Mouse (Mus musculus): ENCODE results near the gene Slc25a25. TPM values are rescaled to one million over a fixed set of nuclear protein-coding genes. Genes with fewer than 3 reads are reported as not detected.
"Not testable (repeated sequence)": the region's sequence is repeated elsewhere in the genome, so short reads cannot be mapped to it uniquely, and the experiment has no call there.

Slc25a25 gene
- polyA plus RNA-seq, 1 experiment, result 7.3 TPM

GRCm38 (mm10) chr2:32487124-32487623 lies 35.9 kb upstream of the Slc25a25 start:
- Histone ChIP-seq H3K27me3 (replicated peaks) (no peaks in the 10 kb centered on the region), H3K4me1 (peaks cover 25% of the 10 kb centered on the region), H3K4me3 (replicated peaks) (peak overlapping the region; percentile 69), H3K36me3 (replicated peaks; ENCODE audit: low read length) (no peaks in the 10 kb centered on the region), H3K9me3 (peaks cover 2% of the 10 kb centered on the region; the same call in 1 of the 2 replicates)
- TF ChIP-seq GATA1 (IDR thresholded peaks at IDR 0.05; ENCODE audit: borderline replicate concordance, low read length), result no peak
- TF ChIP-seq FLI1 (IDR thresholded peaks at IDR 0.05; ENCODE audit: low read length), result no peak

- Histone ChIP-seq H3K4me1 (peaks cover 25% of the 10 kb centered on the region), H3K4me3 (replicated peaks) (no peak overlapping the region), H3K9me3 (peaks cover 6% of the 10 kb centered on the region; the same call in 1 of the 2 replicates), H3K36me3 (replicated peaks; ENCODE audit: low read length) (no peaks in the 10 kb centered on the region), H3K27me3 (replicated peaks) (no peaks in the 10 kb centered on the region)
- TF ChIP-seq FLI1 (IDR thresholded peaks at IDR 0.05; ENCODE audit: low read length), result no peak
- TF ChIP-seq GATA1 (IDR thresholded peaks at IDR 0.05; ENCODE audit: borderline replicate concordance, low read length), result no peak
These were observed 34.9 kb upstream of the Slc25a25 start for GRCm38 (mm10) chr2:32486155-32486554.

- H3K4me1 ChIP-seq, result peaks cover 25% of the 10 kb centered on the region
- no peaks in the 10 kb centered on the region for H3K27me3 ChIP-seq (replicated peaks)
- no peak for TF ChIP-seq FLI1 (IDR thresholded peaks at IDR 0.05; ENCODE audit: low read length)
- TF ChIP-seq GATA1 (IDR thresholded peaks at IDR 0.05; ENCODE audit: borderline replicate concordance, low read length), result no peak
- H3K4me3 ChIP-seq (replicated peaks), result no peak overlapping the region
- H3K36me3 ChIP-seq (replicated peaks; ENCODE audit: low read length), result no peaks in the 10 kb centered on the region
- H3K9me3 ChIP-seq, result peaks cover 8% of the 10 kb centered on the region; the same call in 1 of the 2 replicates
These were observed 34.5 kb upstream of the Slc25a25 start for GRCm38 (mm10) chr2:32485751-32486150.

GRCm38 (mm10) chr2:32484933-32485332 lies 33.7 kb upstream of the Slc25a25 start:
- Histone ChIP-seq H3K9me3 (peaks cover 15% of the 10 kb centered on the region), H3K36me3 (replicated peaks; ENCODE audit: low read length) (no peaks in the 10 kb centered on the region), H3K4me3 (replicated peaks) (no peak overlapping the region), H3K4me1 (peaks cover 25% of the 10 kb centered on the region), H3K27me3 (replicated peaks) (no peaks in the 10 kb centered on the region)
- TF ChIP-seq GATA1 (IDR thresholded peaks at IDR 0.05; ENCODE audit: borderline replicate concordance, low read length) (no peak), FLI1 (IDR thresholded peaks at IDR 0.05; ENCODE audit: low read length) (no peak)

- no peaks in the 10 kb centered on the region for H3K36me3 ChIP-seq (replicated peaks; ENCODE audit: low read length)
- TF ChIP-seq GATA1 (IDR thresholded peaks at IDR 0.05; ENCODE audit: borderline replicate concordance, low read length) (no peak), FLI1 (IDR thresholded peaks at IDR 0.05; ENCODE audit: low read length) (no peak)
- peaks cover 28% of the 10 kb centered on the region for H3K4me1 ChIP-seq
- H3K4me3 ChIP-seq (replicated peaks), result no peak overlapping the region
- no peaks in the 10 kb centered on the region for H3K27me3 ChIP-seq (replicated peaks)
- H3K9me3 ChIP-seq, result peaks cover 31% of the 10 kb centered on the region
These were observed 32.1 kb upstream of the Slc25a25 start for GRCm38 (mm10) chr2:32483179-32483875.

GRCm38 (mm10) chr2:32482351-32482750 lies 31.1 kb upstream of the Slc25a25 start:
- Histone ChIP-seq H3K36me3 (replicated peaks; ENCODE audit: low read length) (no peaks in the 10 kb centered on the region), H3K27me3 (replicated peaks) (no peaks in the 10 kb centered on the region), H3K4me3 (replicated peaks) (no peak overlapping the region), H3K9me3 (peaks cover 35% of the 10 kb centered on the region), H3K4me1 (peaks cover 25% of the 10 kb centered on the region)
- TF ChIP-seq FLI1 (IDR thresholded peaks at IDR 0.05; ENCODE audit: low read length) (no peak), GATA1 (IDR thresholded peaks at IDR 0.05; ENCODE audit: borderline replicate concordance, low read length) (no peak)

GRCm38 (mm10) chr2:32475361-32475760 lies 24.1 kb upstream of the Slc25a25 start:
- not testable (repeated sequence) for H3K36me3 ChIP-seq (replicated peaks; ENCODE audit: low read length); H3K4me3 ChIP-seq (replicated peaks); H3K27me3 ChIP-seq (replicated peaks)
- Histone ChIP-seq H3K9me3 (peaks cover 32% of the 10 kb centered on the region), H3K4me1 (peaks cover 10% of the 10 kb centered on the region)

- Histone ChIP-seq H3K27me3 (replicated peaks) (peaks cover 6% of the 10 kb centered on the region), H3K4me3 (replicated peaks) (no peak overlapping the region), H3K9me3 (peaks cover 8% of the 10 kb centered on the region), H3K36me3 (replicated peaks; ENCODE audit: low read length) (no peaks in the 10 kb centered on the region), H3K4me1 (0 out of 2 replicates have a peak, but pooled peaks cover 11% of the 10 kb centered on the region)
- no peak for TF ChIP-seq FLI1 (IDR thresholded peaks at IDR 0.05; ENCODE audit: low read length)
- no peak for TF ChIP-seq GATA1 (IDR thresholded peaks at IDR 0.05; ENCODE audit: borderline replicate concordance, low read length)
These were observed 20.4 kb upstream of the Slc25a25 start for GRCm38 (mm10) chr2:32471681-32472061.

- H3K4me1 ChIP-seq, result 0 out of 2 replicates have a peak, but pooled peaks cover 11% of the 10 kb centered on the region
- peaks cover 8% of the 10 kb centered on the region for H3K9me3 ChIP-seq
- no peak overlapping the region for H3K4me3 ChIP-seq (replicated peaks)
- TF ChIP-seq FLI1 (IDR thresholded peaks at IDR 0.05; ENCODE audit: low read length), result no peak
- TF ChIP-seq GATA1 (IDR thresholded peaks at IDR 0.05; ENCODE audit: borderline replicate concordance, low read length), result no peak
- no peaks in the 10 kb centered on the region for H3K36me3 ChIP-seq (replicated peaks; ENCODE audit: low read length)
- H3K27me3 ChIP-seq (replicated peaks), result peaks cover 6% of the 10 kb centered on the region
These were observed 19.9 kb upstream of the Slc25a25 start for GRCm38 (mm10) chr2:32471001-32471680.

All from megakaryocyte, embryonic 14.5 days (primary cell).